15 mouse cellular contexts compared by ENCODE assay signal in genomic region chr12:32045566-32046330, GRCm38 (mm10). TPM values are rescaled to one million over a fixed set of nuclear protein-coding genes. Genes with fewer than 3 reads are reported as not detected.
DNase-seq lines count a peak whose midpoint lies in the region; ATAC-seq and TF ChIP-seq lines count a peak whose summit lies in the region.
"Had no signal": no experiment of that assay in that cellular context is flagged by ENCODE, and none has a peak within 500 bp of the region (broad histone marks: within the 10 kb centered on the region; RNA-seq: fewer than 3 reads in every experiment).

No protein-coding gene starts in this region.

- H3K9me3 ChIP-seq in forebrain, embryonic 13.5 days (replicated peaks), result no peaks in the 10 kb centered on the region
- no peaks in the 10 kb centered on the region for H3K9me3 ChIP-seq in forebrain, embryonic 12.5 days
- no peaks in the 10 kb centered on the region for H3K9me3 ChIP-seq in midbrain, postnatal 0 days (ENCODE audit: low read length)
- no peaks in the 10 kb centered on the region for H3K9me3 ChIP-seq in midbrain, embryonic 11.5 days (ENCODE audit: control insufficient read depth, low read length)
- H3K9me3 ChIP-seq: forebrain, embryonic 10.5 days; lung, embryonic 15.5 days had no signal

- TF ChIP-seq CTCF in midbrain, postnatal 0 days (IDR thresholded peaks at IDR 0.05), result 0 out of 2 replicates have a peak, but pooled peaks have one; percentile 7

- H3K9ac ChIP-seq in forebrain, embryonic 13.5 days, result no peak overlapping the region
- no peak overlapping the region for H3K9ac ChIP-seq in forebrain, embryonic 12.5 days
- H3K9ac ChIP-seq in midbrain, postnatal 0 days (replicated peaks; ENCODE audit: low read length, poor library complexity, severe bottlenecking), result no peak overlapping the region
- no peak overlapping the region for H3K9ac ChIP-seq in midbrain, embryonic 11.5 days (ENCODE audit: low read length)
- H3K9ac ChIP-seq: lung, embryonic 15.5 days had no signal

- WGBS in forebrain, embryonic 13.5 days, result 84% methylated on average over 17 of the region's 17 CpGs
- 84% methylated on average over 17 of the region's 17 CpGs for WGBS in forebrain, embryonic 12.5 days
- WGBS in midbrain, postnatal 0 days, result 81% methylated on average over 17 of the region's 17 CpGs
- 82% methylated on average over 17 of the region's 17 CpGs for WGBS in midbrain, embryonic 11.5 days

- H3K36me3 ChIP-seq in forebrain, embryonic 13.5 days (ENCODE audit: poor library complexity, severe bottlenecking), result no peaks in the 10 kb centered on the region
- no peaks in the 10 kb centered on the region for H3K36me3 ChIP-seq in forebrain, embryonic 12.5 days (replicated peaks)
- no peaks in the 10 kb centered on the region for H3K36me3 ChIP-seq in midbrain, postnatal 0 days (ENCODE audit: insufficient read depth, low read length)
- H3K36me3 ChIP-seq in midbrain, embryonic 11.5 days (ENCODE audit: control insufficient read depth, insufficient read depth, low read length), result no peaks in the 10 kb centered on the region
- H3K36me3 ChIP-seq: forebrain, embryonic 10.5 days; lung, embryonic 15.5 days had no signal

- H3K27ac ChIP-seq in forebrain, embryonic 13.5 days, result no peak overlapping the region
- no peak overlapping the region for H3K27ac ChIP-seq in forebrain, embryonic 12.5 days
- no peak overlapping the region for H3K27ac ChIP-seq in midbrain, postnatal 0 days (ENCODE audit: low read depth, low read length)
- no peak overlapping the region for H3K27ac ChIP-seq in midbrain, embryonic 11.5 days (ENCODE audit: low read depth, low read length)
- H3K27ac ChIP-seq: lung, embryonic 15.5 days had no signal

- 0 out of 2 replicates have a peak, but pooled peaks have one; percentile 27 for ATAC-seq in forebrain, embryonic 13.5 days
- ATAC-seq in forebrain, embryonic 12.5 days (ENCODE audit: low FRiP score), result no peak
- ATAC-seq in midbrain, postnatal 0 days (ENCODE audit: low FRiP score), result no peak
- ATAC-seq in midbrain, embryonic 11.5 days (ENCODE audit: low FRiP score), result no peak
- peak; percentile 84 for ATAC-seq in granulocyte monocyte progenitor cell, adult 5-6 weeks (replicated peaks; ENCODE audit: poor library complexity, severe bottlenecking)

- H3K4me2 ChIP-seq in forebrain, embryonic 13.5 days, result no peak overlapping the region
- H3K4me2 ChIP-seq in forebrain, embryonic 12.5 days, result no peak overlapping the region
- no peak overlapping the region for H3K4me2 ChIP-seq in midbrain, postnatal 0 days (ENCODE audit: low read depth, low read length, poor library complexity, severe bottlenecking)
- H3K4me2 ChIP-seq in midbrain, embryonic 11.5 days, result no peak overlapping the region
- H3K4me2 ChIP-seq: lung, embryonic 15.5 days had no signal

- no peaks in the 10 kb centered on the region for H3K27me3 ChIP-seq in forebrain, embryonic 13.5 days
- no peaks in the 10 kb centered on the region for H3K27me3 ChIP-seq in forebrain, embryonic 12.5 days
- no peaks in the 10 kb centered on the region for H3K27me3 ChIP-seq in midbrain, postnatal 0 days (ENCODE audit: insufficient read depth, low read length)
- no peaks in the 10 kb centered on the region for H3K27me3 ChIP-seq in midbrain, embryonic 11.5 days (ENCODE audit: control insufficient read depth, insufficient read depth, low read length)
- H3K27me3 ChIP-seq: lung, embryonic 15.5 days had no signal

- no peak overlapping the region for H3K4me3 ChIP-seq in forebrain, embryonic 13.5 days
- H3K4me3 ChIP-seq in forebrain, embryonic 12.5 days (replicated peaks), result no peak overlapping the region
- no peak overlapping the region for H3K4me3 ChIP-seq in midbrain, postnatal 0 days (ENCODE audit: low read depth, low read length)
- no peak overlapping the region for H3K4me3 ChIP-seq in midbrain, embryonic 11.5 days (ENCODE audit: low read depth, low read length)
- H3K4me3 ChIP-seq: forebrain, embryonic 10.5 days; lung, embryonic 15.5 days had no signal

- H3K4me1 ChIP-seq in forebrain, embryonic 13.5 days, result no peaks in the 10 kb centered on the region
- H3K4me1 ChIP-seq in forebrain, embryonic 12.5 days, result no peaks in the 10 kb centered on the region; the same call in 1 of the 2 replicates
- no peaks in the 10 kb centered on the region; the same call in 1 of the 2 replicates for H3K4me1 ChIP-seq in midbrain, postnatal 0 days (ENCODE audit: insufficient read depth, low read length)
- H3K4me1 ChIP-seq in midbrain, embryonic 11.5 days (ENCODE audit: control insufficient read depth, insufficient read depth, low read length), result no peaks in the 10 kb centered on the region

- no peak for DNase-seq in midbrain, postnatal 0 days (ENCODE audit: low spot score)
- DNase-seq in midbrain, embryonic 11.5 days (ENCODE audit: low spot score, missing footprints), result no peak
- no peak for DNase-seq in cerebellum, postnatal 25 days
- DNase-seq in thymus, postnatal 25 days, result no peak
- DNase-seq in layer of hippocampus, postnatal 10 days (ENCODE audit: low spot score in 2 of 2), result no peak
- DNase-seq: B cell, adult 2 months; heart, adult 18-20 months; heart, postnatal 10 days; kidney, postnatal 4 days; midbrain, embryonic 14.5 days had no signal

RNA-seq across cellular contexts. Expression of gene Prkar2b, which starts 15.3 kb away (rescaled TPM):
- polyA plus RNA-seq in forebrain, embryonic 13.5 days (2015; fragmentation: Nextera tagmentation; extraction: Ambion mirVana), result 65.4 and 70.5 TPM in 2 replicates
- polyA plus RNA-seq in forebrain, embryonic 12.5 days (2016; fragmentation: Nextera tagmentation; extraction: Ambion mirVana), result 66.7 and 68.4 TPM in 2 replicates
- total RNA-seq in midbrain, postnatal 0 days (2014; rRNA removed), result 182 and 231 TPM in 2 replicates
- polyA plus RNA-seq in midbrain, postnatal 0 days (2015; fragmentation: Nextera tagmentation; extraction: Ambion mirVana), result 121 and 132 TPM in 2 replicates
- 73.7 and 83.0 TPM in 2 replicates for polyA plus RNA-seq in midbrain, embryonic 11.5 days (2014; fragmentation: Nextera tagmentation; extraction: Ambion mirVana)
- 66.3 and 67.0 TPM in 2 replicates for total RNA-seq in granulocyte monocyte progenitor cell, adult 5-6 weeks (2014; fragmentation: Nextera tagmentation)
- total RNA-seq in granulocyte monocyte progenitor cell, adult 5-6 weeks (2017), result 94.8 and 95.1 TPM in 2 replicates
- 10 to 100 TPM; 68.3 to 73.3 TPM for total RNA-seq in layer of hippocampus, postnatal 10 days (2021)

Comparison
In these comparisons a context has a peak if more than half of its experiments do, and no peak if none do; other contexts are left out.
1. ATAC-seq: peak in forebrain, embryonic 13.5 days (single experiment) and granulocyte monocyte progenitor cell, adult 5-6 weeks (single experiment); none in forebrain, embryonic 12.5 days (single experiment), midbrain, postnatal 0 days (single experiment) and midbrain, embryonic 11.5 days (single experiment).